Mouse (Mus musculus) gastrocnemius, postnatal 4 days (tissue): ENCODE results near the gene Amigo1. TPM values are rescaled to one million over a fixed set of nuclear protein-coding genes. Genes with fewer than 3 reads are reported as not detected.
A peak's percentile ranks its signal among the peaks of the same experiment; 100 is the strongest.
"Not testable (repeated sequence)": the region's sequence is repeated elsewhere in the genome, so short reads cannot be mapped to it uniquely, and the experiment has no call there.

Experiments
- DNase-seq, 2 experiments: peaks; one replicate each; pipeline ENCODE4 v3.0.0; 2021 to 2022; ENCODE audit warnings: low spot score in 2 of 2, mixed read lengths in 2 of 2
- total RNA-seq, 2 experiments: library from RNA; stranded (reverse); gene quantifications; 2 replicates each; pipeline ENCODE4 v1.2.3; 2021

The Amigo1 gene
- total RNA-seq, 2 experiments from 2014 or later: 27.9 to 32.2 TPM

- peak in 1 of 2 experiments; percentile 57 for DNase-seq
These were observed 20.7 kb downstream of the Amigo1 start for GRCm38 (mm10) chr3:108206731-108207375.

GRCm38 (mm10) chr3:108209001-108209400, 22.9 kb downstream of the Amigo1 start:
- DNase-seq: no peak

GRCm38 (mm10) chr3:108209536-108209935, 23.4 kb downstream of the Amigo1 start:
- no peak for DNase-seq

- DNase-seq: peak; percentile 84 to 90
These were observed 24.0 kb downstream of the Amigo1 start for GRCm38 (mm10) chr3:108209946-108210770.

- peak in 1 of 2 experiments; percentile 54 for DNase-seq
These were observed 24.6 kb downstream of the Amigo1 start, which contains the start of gene Atxn7l2 for GRCm38 (mm10) chr3:108210771-108211139. Gene Atxn7l2 (minus strand): TSS chr3:108210934.

GRCm38 (mm10) chr3:108211845-108212244, 25.7 kb downstream of the Amigo1 start:
- DNase-seq: no peak

DNA sequence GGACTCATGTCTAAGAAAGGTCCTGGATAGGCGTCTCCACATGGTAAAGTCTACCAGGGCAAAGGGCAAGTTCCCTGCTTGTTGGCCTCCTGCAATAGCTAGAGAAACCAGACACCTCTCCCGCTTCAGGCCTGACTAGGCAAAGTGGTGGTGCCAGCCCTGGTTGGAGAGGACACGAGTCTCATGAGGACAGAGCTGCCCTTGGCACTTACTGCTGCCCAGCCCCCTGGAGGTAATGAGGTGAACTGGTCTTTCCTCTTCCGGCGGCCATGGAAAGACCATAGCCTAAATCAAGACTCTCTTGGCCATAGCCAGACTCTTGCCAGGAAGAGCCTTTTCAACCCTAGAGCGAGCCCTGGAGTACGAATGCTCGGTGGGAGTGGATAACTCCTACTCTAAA, 26.3 kb downstream of the Amigo1 start:
- peak in 1 of 2 experiments; percentile 38 for DNase-seq

- peak in 1 of 2 experiments; percentile 28 for DNase-seq
These were observed 28.6 kb downstream of the Amigo1 start for GRCm38 (mm10) chr3:108214734-108215133.

DNA sequence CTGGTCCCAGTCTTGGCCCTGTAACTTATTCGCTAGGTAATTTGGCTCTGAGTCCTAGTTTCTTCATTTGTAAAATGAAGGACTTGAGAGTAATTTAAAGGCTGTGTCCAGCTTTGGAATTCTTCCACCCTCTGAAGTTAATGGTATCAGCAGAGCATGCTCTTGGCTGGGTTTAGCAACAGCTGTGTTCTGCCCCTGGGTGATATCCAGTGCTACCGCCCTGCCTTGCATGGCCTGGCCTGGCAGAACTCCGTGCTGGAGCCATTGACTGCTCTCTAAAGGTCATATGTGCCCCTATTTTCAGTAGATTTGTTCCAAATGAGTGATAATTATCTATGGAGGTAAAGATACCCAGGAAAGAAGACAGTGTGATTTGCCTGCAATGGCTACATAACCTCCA, 34.5 kb downstream of the Amigo1 start:
- peak in 1 of 2 experiments; percentile 29 for DNase-seq

DNA sequence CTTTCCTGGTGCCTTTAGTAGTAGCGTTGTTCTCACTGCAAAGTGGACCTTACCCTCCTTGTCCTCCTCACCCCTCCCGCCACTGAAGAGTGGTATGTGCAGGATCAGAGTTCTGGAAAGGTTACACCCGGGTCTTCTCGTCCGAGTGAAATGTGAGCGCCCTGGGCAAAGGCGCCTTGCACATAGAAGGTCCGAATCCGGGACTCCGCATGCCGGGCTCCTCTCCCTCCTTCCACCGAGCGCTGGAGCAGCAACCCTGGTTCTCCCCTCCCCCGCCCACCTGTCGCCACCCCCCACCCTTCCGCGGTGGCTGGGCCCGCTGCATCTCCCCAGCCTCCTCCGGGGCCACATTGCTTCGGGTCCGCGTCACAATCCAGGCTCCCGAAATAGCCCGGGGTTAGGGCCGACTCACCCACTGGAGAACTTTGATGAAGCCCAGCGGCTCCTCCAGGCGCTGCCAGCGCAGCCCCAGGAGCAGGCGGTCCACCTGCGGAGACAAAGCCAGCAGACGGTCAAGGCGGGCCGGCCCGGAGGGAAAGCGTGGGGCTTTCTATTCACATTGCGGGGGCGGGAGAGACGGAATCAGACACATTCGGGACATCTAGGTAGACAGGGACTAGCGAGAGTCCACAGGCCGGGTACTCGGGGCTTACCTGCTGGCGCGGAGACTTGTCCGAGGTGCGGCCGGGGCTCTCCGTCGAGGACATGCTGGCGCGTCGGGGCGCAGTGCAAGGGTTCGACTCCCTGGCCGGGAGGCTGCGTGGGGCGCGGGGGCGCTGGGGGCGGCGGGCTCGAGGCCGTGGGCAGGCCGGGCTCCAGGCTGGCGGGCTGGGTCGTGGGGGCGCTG, 39.8 kb downstream of the Amigo1 start:
- DNase-seq: peak in 1 of 2 experiments; percentile 46

- peak in 1 of 2 experiments; percentile 65 for DNase-seq
These were observed 40.6 kb downstream of the Amigo1 start, which contains the start of gene Sypl2 for GRCm38 (mm10) chr3:108226558-108227350. Gene Sypl2 (minus strand): TSS chr3:108226648.

GRCm38 (mm10) chr3:108227521-108227920, 41.4 kb downstream of the Amigo1 start:
- DNase-seq: no peak

- DNase-seq: no peak
These were observed 45.5 kb downstream of the Amigo1 start for GRCm38 (mm10) chr3:108231646-108232045.

GRCm38 (mm10) chr3:108237474-108238102, 51.5 kb downstream of the Amigo1 start:
- DNase-seq: not testable (repeated sequence)

- no peak for DNase-seq
These were observed 55.2 kb downstream of the Amigo1 start for GRCm38 (mm10) chr3:108241243-108241839.
